Mouse (Mus musculus): ENCODE data around the gene Ung. TPM values are rescaled to one million over a fixed set of nuclear protein-coding genes. Genes with fewer than 3 reads are reported as not detected.
A peak's percentile ranks its signal among the peaks of the same experiment; 100 is the strongest.

Ung gene
- total and polyA plus RNA-seq, 2 experiments from 2014 or later = 8.0 to 9.4 TPM

- H3K4me3 ChIP-seq (ENCODE audit: low read depth, low read length) = no peak overlapping the region
- H3K9me3 ChIP-seq (ENCODE audit: low read length) = no peaks in the 10 kb centered on the region
- H3K4me1 ChIP-seq (ENCODE audit: insufficient read depth, low read length) = no peaks in the 10 kb centered on the region
- 90% methylated on average over 3 of the region's 3 CpGs for WGBS
- no peak overlapping the region for H3K4me2 ChIP-seq (ENCODE audit: low read depth, low read length, poor library complexity, severe bottlenecking)
- DNase-seq (ENCODE audit: low spot score) (no peak), ATAC-seq (ENCODE audit: low FRiP score) (no peak)
- H3K36me3 ChIP-seq (ENCODE audit: insufficient read depth, low read length) = no peaks in the 10 kb centered on the region
- H3K27me3 ChIP-seq (ENCODE audit: insufficient read depth, low read length) = peaks cover 25% of the 10 kb centered on the region
- H3K9ac ChIP-seq (replicated peaks; ENCODE audit: low read length, poor library complexity, severe bottlenecking) = no peak overlapping the region
- no peak for TF ChIP-seq CTCF (IDR thresholded peaks at IDR 0.05)
- H3K27ac ChIP-seq (ENCODE audit: low read depth, low read length) = no peak overlapping the region
Measured at GRCm38 (mm10) chr5:114172936-114173335, 42.8 kb downstream of the Ung start.

GRCm38 (mm10) chr5:114173458-114173857 is 43.3 kb downstream of the Ung start:
- TF ChIP-seq CTCF (IDR thresholded peaks at IDR 0.05) = peak; percentile 38
- Histone ChIP-seq H3K4me2 (ENCODE audit: low read depth, low read length, poor library complexity, severe bottlenecking) (no peak overlapping the region), H3K9me3 (ENCODE audit: low read length) (no peaks in the 10 kb centered on the region), H3K4me3 (ENCODE audit: low read depth, low read length) (no peak overlapping the region), H3K4me1 (ENCODE audit: insufficient read depth, low read length) (no peaks in the 10 kb centered on the region), H3K27me3 (ENCODE audit: insufficient read depth, low read length) (peaks cover 25% of the 10 kb centered on the region), H3K9ac (replicated peaks; ENCODE audit: low read length, poor library complexity, severe bottlenecking) (no peak overlapping the region), H3K36me3 (ENCODE audit: insufficient read depth, low read length) (no peaks in the 10 kb centered on the region), H3K27ac (ENCODE audit: low read depth, low read length) (no peak overlapping the region)
- DNase-seq (ENCODE audit: low spot score) (no peak), ATAC-seq (ENCODE audit: low FRiP score) (no peak)
- WGBS = 73% methylated on average over 7 of the region's 7 CpGs

- no peaks in the 10 kb centered on the region for H3K9me3 ChIP-seq (ENCODE audit: low read length)
- H3K4me3 ChIP-seq (ENCODE audit: low read depth, low read length) = no peak overlapping the region
- ATAC-seq (ENCODE audit: low FRiP score) (no peak), DNase-seq (ENCODE audit: low spot score) (no peak)
- no peak overlapping the region for H3K9ac ChIP-seq (replicated peaks; ENCODE audit: low read length, poor library complexity, severe bottlenecking)
- no peak for TF ChIP-seq CTCF (IDR thresholded peaks at IDR 0.05)
- H3K4me2 ChIP-seq (ENCODE audit: low read depth, low read length, poor library complexity, severe bottlenecking) = no peak overlapping the region
- H3K27ac ChIP-seq (ENCODE audit: low read depth, low read length) = no peak overlapping the region
- no peaks in the 10 kb centered on the region for H3K36me3 ChIP-seq (ENCODE audit: insufficient read depth, low read length)
- peaks cover 25% of the 10 kb centered on the region for H3K27me3 ChIP-seq (ENCODE audit: insufficient read depth, low read length)
- WGBS = 29% methylated on average over 15 of the region's 16 CpGs
- no peaks in the 10 kb centered on the region for H3K4me1 ChIP-seq (ENCODE audit: insufficient read depth, low read length)
Measured at GRCm38 (mm10) chr5:114173877-114174581, 43.8 kb downstream of the Ung start.

GRCm38 (mm10) chr5:114174639-114175038 is 44.5 kb downstream of the Ung start:
- DNase-seq (ENCODE audit: low spot score) (peak; percentile 49), ATAC-seq (ENCODE audit: low FRiP score) (no peak)
- Histone ChIP-seq H3K9ac (replicated peaks; ENCODE audit: low read length, poor library complexity, severe bottlenecking) (no peak overlapping the region), H3K4me1 (ENCODE audit: insufficient read depth, low read length) (no peaks in the 10 kb centered on the region), H3K27me3 (ENCODE audit: insufficient read depth, low read length) (peaks cover 25% of the 10 kb centered on the region), H3K9me3 (ENCODE audit: low read length) (no peaks in the 10 kb centered on the region), H3K4me2 (ENCODE audit: low read depth, low read length, poor library complexity, severe bottlenecking) (no peak overlapping the region), H3K4me3 (ENCODE audit: low read depth, low read length) (no peak overlapping the region), H3K36me3 (ENCODE audit: insufficient read depth, low read length) (no peaks in the 10 kb centered on the region), H3K27ac (ENCODE audit: low read depth, low read length) (no peak overlapping the region)
- 16% methylated on average over 16 of the region's 16 CpGs for WGBS
- peak; percentile 51 for TF ChIP-seq CTCF (IDR thresholded peaks at IDR 0.05)

- Histone ChIP-seq H3K9ac (replicated peaks; ENCODE audit: low read length, poor library complexity, severe bottlenecking) (no peak overlapping the region), H3K36me3 (ENCODE audit: insufficient read depth, low read length) (no peaks in the 10 kb centered on the region), H3K4me3 (ENCODE audit: low read depth, low read length) (peak overlapping the region; percentile 28), H3K27me3 (ENCODE audit: insufficient read depth, low read length) (peaks cover 25% of the 10 kb centered on the region), H3K27ac (ENCODE audit: low read depth, low read length) (no peak overlapping the region), H3K4me2 (ENCODE audit: low read depth, low read length, poor library complexity, severe bottlenecking) (peak overlapping the region; percentile 57), H3K9me3 (ENCODE audit: low read length) (no peaks in the 10 kb centered on the region), H3K4me1 (ENCODE audit: insufficient read depth, low read length) (no peaks in the 10 kb centered on the region)
- WGBS = under 1% methylated on average over 25 of the region's 26 CpGs
- DNase-seq (ENCODE audit: low spot score) = peak; percentile 73
- no peak for TF ChIP-seq CTCF (IDR thresholded peaks at IDR 0.05)
- ATAC-seq (ENCODE audit: low FRiP score) = peak; percentile 72
Measured at GRCm38 (mm10) chr5:114175596-114176171, 45.5 kb downstream of the Ung start.

Measured in midbrain, postnatal 0 days (tissue).